Mouse (Mus musculus) gastrocnemius, adult 18-20 months (tissue): ENCODE measurements at regions not wholly inside any gene's neighbourhood (a gene's known extent, or its start where the extent isn't known, plus 50 kb on each side); places are given as distances from the start of the nearest gene placed in this dataset.

Experiments used
- DNase-seq: peaks from one replicate; pipeline ENCODE4 v3.0.0; 2021; ENCODE audit warnings: low spot score

- no peak for DNase-seq
Measured at GRCm38 (mm10) chr7:133521936-133522335, 80.0 kb downstream of the Tex36 start.

GRCm38 (mm10) chr7:133518926-133519325 is 83.0 kb downstream of the Tex36 start:
- no peak for DNase-seq

GRCm38 (mm10) chr7:133517576-133517975 is 84.4 kb downstream of the Tex36 start:
- DNase-seq = no peak

- DNase-seq = no peak
Measured at GRCm38 (mm10) chr7:133510926-133511325, 91.0 kb downstream of the Tex36 start.

GRCm38 (mm10) chr7:133509486-133509885 is 92.5 kb downstream of the Tex36 start:
- DNase-seq = no peak

GRCm38 (mm10) chr7:133508370-133509012 is 93.5 kb downstream of the Tex36 start:
- no peak for DNase-seq

GRCm38 (mm10) chr7:133505628-133506027 is 96.3 kb downstream of the Tex36 start:
- no peak for DNase-seq

- no peak for DNase-seq
Measured at GRCm38 (mm10) chr7:133503946-133504345, 98.0 kb downstream of the Tex36 start.

- no peak for DNase-seq
Measured at GRCm38 (mm10) chr7:133502731-133503130, 99.2 kb downstream of the Tex36 start.

GRCm38 (mm10) chr7:133497551-133497950 is 104.4 kb downstream of the Tex36 start:
- no peak for DNase-seq

- no peak for DNase-seq
Measured at GRCm38 (mm10) chr7:133494982-133495550, 106.9 kb downstream of the Tex36 start.

- no peak for DNase-seq
Measured at GRCm38 (mm10) chr7:133494256-133494981, 107.5 kb downstream of the Tex36 start.

- no peak for DNase-seq
Measured at GRCm38 (mm10) chr7:133492626-133493025, 109.3 kb downstream of the Tex36 start.

- no peak for DNase-seq
Measured at GRCm38 (mm10) chr7:133487887-133488630, 113.9 kb downstream of the Tex36 start.

GRCm38 (mm10) chr7:133484430-133484841 is 117.5 kb downstream of the Tex36 start:
- DNase-seq = no peak

GRCm38 (mm10) chr7:133481529-133481928 is 120.4 kb downstream of the Tex36 start:
- no peak for DNase-seq

GRCm38 (mm10) chr7:133479679-133480078 is 122.3 kb downstream of the Tex36 start:
- no peak for DNase-seq

GRCm38 (mm10) chr7:133477933-133478332 is 124.0 kb downstream of the Tex36 start:
- no peak for DNase-seq

GRCm38 (mm10) chr7:133477221-133477620 is 124.7 kb downstream of the Tex36 start:
- DNase-seq = no peak

- no peak for DNase-seq
Measured at GRCm38 (mm10) chr7:133471706-133472105, 130.3 kb downstream of the Tex36 start.

- DNase-seq = no peak
Measured at GRCm38 (mm10) chr7:133470620-133470958, 131.4 kb downstream of the Tex36 start.

- no peak for DNase-seq
Measured at GRCm38 (mm10) chr7:133469952-133470619, 131.9 kb downstream of the Tex36 start.
